Mouse (Mus musculus): ENCODE measurements around the gene Tk1.

DNA sequence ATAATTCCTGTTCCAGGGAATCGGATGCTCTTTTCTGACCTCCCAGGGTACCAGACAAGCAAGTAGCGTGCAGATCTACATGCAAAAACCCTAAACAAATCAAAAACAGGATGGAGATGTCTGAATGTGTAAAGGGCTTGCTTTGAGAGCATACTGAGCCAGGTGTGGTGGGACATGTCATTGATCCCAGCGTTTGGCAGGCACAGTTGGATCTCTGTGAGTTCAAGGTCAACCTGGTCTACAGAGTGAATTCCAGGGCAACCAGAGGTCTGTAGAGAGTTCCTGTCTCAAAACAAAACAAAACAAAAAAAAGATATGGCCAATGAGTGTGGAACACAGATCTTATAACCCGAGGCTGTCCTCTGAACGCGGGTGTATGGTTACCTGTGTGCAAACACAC is 2.5 kb downstream of the Tk1 start:
- TF ChIP-seq GATA1 (IDR thresholded peaks at IDR 0.05; ENCODE audit: borderline replicate concordance, low read length) (no peak), FLI1 (IDR thresholded peaks at IDR 0.05; ENCODE audit: low read length) (no peak)
